Mouse (Mus musculus) bone marrow macrophage, adult 2 months (primary cell): ENCODE data around the gene Epb41l1.

ENCODE experiments used
- CTCF ChIP-seq: IDR thresholded peaks from 2 replicates; pipeline ENCODE4 v1.5.1; 2012; ENCODE audit warnings: low read depth, mild to moderate bottlenecking, low read length, moderate library complexity
- POLR2A ChIP-seq: IDR thresholded peaks from 2 replicates; pipeline ENCODE4 v1.6.1; 2012; ENCODE audit warnings: mild to moderate bottlenecking, low read depth, low read length, borderline replicate concordance

DNA sequence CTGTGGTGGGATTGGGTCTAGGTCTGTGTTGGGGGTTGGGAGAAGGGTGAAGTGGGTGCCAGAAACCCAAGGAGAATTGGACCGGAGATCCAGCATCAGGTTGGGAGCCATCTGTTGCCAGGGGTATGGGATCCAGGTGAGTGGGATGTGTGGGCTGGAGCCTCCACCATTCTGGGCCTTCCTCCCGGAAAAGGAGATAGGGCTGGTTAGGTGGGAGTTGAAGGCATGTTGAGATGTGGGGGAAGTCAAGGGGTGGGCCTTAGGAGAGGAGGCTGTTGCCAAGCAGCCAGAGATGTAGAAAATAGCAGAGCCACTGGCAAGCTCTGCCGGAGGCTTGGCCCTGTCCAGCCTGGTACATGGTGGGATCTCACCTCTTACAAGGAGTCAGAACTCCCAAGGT, 11.4 kb downstream of the Epb41l1 start:
- TF ChIP-seq CTCF (no peak), POLR2A (no peak)
